Comparison of ENCODE assay signal across 9 mouse cellular contexts in the genomic region with DNA sequence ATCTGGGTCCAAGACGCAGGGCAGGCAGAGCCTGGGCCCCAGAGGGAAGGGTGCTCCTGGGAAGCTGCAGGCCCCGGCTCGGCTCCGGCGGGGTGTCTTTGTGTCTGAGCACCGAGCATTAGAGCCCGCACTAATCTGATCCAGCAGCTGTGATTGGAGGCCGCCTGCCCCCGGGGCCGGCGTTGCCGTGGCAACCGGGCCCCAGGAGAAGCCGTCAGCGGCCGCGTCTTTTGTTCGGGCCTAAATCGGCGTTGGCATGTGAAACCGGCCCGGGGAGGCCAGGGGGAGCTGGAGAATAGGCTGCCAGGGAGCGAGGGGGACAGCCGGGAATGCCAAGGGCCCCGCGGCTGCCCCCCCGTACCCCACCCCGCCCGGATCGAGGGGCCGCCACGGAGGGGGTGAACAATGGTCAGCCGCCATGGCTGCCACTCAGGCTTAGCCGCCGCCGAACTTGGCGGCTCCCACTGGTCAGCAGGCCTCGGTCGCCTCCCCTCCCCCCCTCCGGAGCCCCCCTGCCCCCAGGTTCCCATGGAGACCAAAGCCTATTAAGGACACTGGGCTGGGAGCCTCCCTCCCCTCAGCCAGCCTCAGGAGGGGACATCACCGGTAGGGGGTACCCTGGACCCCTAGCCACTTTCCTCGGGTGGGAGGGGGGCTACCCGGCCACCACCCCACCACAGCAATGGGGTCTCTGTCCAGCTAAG. TPM values are rescaled to one million over a fixed set of nuclear protein-coding genes. Genes with fewer than 3 reads are reported as not detected.
A peak's percentile ranks its signal among the peaks of the same experiment; 100 is the strongest.
DNase-seq lines count a peak whose midpoint lies in the region; ATAC-seq and TF ChIP-seq lines count a peak whose summit lies in the region.
"Had no signal": no experiment of that assay in that cellular context is flagged by ENCODE, and none has a peak within 500 bp of the region (broad histone marks: within the 10 kb centered on the region; RNA-seq: fewer than 3 reads in every experiment).

No protein-coding gene starts in this region.

- DNase-seq in cerebellum, adult 11-12 months, result peak; percentile 86
- peak; percentile 27 for DNase-seq in heart, postnatal 25 days (ENCODE audit: low spot score)
- DNase-seq in layer of hippocampus, adult 9-10 months (ENCODE audit: low spot score), result peak; percentile 39
- peak; percentile 94 for DNase-seq in lung, embryonic 14.5 days
- peak; percentile 95 for DNase-seq in retina, adult 2 months (ENCODE audit: low read depth, low spot score)

- H3K4me3 ChIP-seq in ES-Bruce4 (ENCODE audit: low read depth, low read length), result peak overlapping the region; percentile 5
- H3K4me3 ChIP-seq in forebrain, embryonic 15.5 days, result peak overlapping the region; percentile 37
- H3K4me3 ChIP-seq in lung, embryonic 14.5 days (ENCODE audit: low read depth, low read length), result peak overlapping the region; percentile 43

- H3K4me2 ChIP-seq in forebrain, embryonic 15.5 days (replicated peaks), result peak overlapping the region; percentile 92
- peak overlapping the region; percentile 75 for H3K4me2 ChIP-seq in lung, embryonic 14.5 days

- 1% methylated on average over 43 of the region's 43 CpGs for WGBS in forebrain, embryonic 15.5 days
- WGBS in lung, embryonic 14.5 days, result under 1% methylated on average over 42 of the region's 43 CpGs

- peak overlapping the region; percentile 46 for H3K27ac ChIP-seq in ES-Bruce4 (ENCODE audit: insufficient read depth, low read length)
- H3K27ac ChIP-seq in forebrain, embryonic 15.5 days (replicated peaks), result peak overlapping the region; percentile 100
- peak overlapping the region; percentile 91 for H3K27ac ChIP-seq in lung, embryonic 14.5 days (ENCODE audit: low read depth)

- H3K36me3 ChIP-seq in ES-Bruce4 (ENCODE audit: control insufficient read depth, insufficient read depth, low read length, poor library complexity, severe bottlenecking), result no peaks in the 10 kb centered on the region
- peaks cover 15% of the 10 kb centered on the region for H3K36me3 ChIP-seq in forebrain, embryonic 15.5 days
- peaks cover 42% of the 10 kb centered on the region; the same call in 1 of the 2 replicates for H3K36me3 ChIP-seq in lung, embryonic 14.5 days (ENCODE audit: insufficient read depth)

- H3K9ac ChIP-seq in ES-Bruce4 (ENCODE audit: low read depth, poor library complexity, severe bottlenecking), result peak overlapping the region; percentile 58
- peak overlapping the region; percentile 72 for H3K9ac ChIP-seq in forebrain, embryonic 15.5 days (replicated peaks)
- H3K9ac ChIP-seq in lung, embryonic 14.5 days, result peak overlapping the region; percentile 71

- no peak for TF ChIP-seq CTCF in ES-Bruce4 (IDR thresholded peaks at IDR 0.05; ENCODE audit: low read depth, low read length)
- TF ChIP-seq CTCF in lung, embryonic 14.5 days (IDR thresholded peaks at IDR 0.05; ENCODE audit: low read depth), result no peak; the same call in 1 of the 2 replicates

- TF ChIP-seq EP300 in ES-Bruce4 (IDR thresholded peaks at IDR 0.05; ENCODE audit: insufficient read depth, low read depth, low read length), result no peak

- no peaks in the 10 kb centered on the region for H3K9me3 ChIP-seq in ES-Bruce4 (replicated peaks; ENCODE audit: control insufficient read depth, insufficient read depth, low read length, poor library complexity, severe bottlenecking)
- no peaks in the 10 kb centered on the region for H3K9me3 ChIP-seq in forebrain, embryonic 15.5 days
- no peaks in the 10 kb centered on the region for H3K9me3 ChIP-seq in lung, embryonic 14.5 days (ENCODE audit: low read depth, low read length)

- no peak for TF ChIP-seq POLR2A in ES-Bruce4 (IDR thresholded peaks at IDR 0.05; ENCODE audit: insufficient read depth, low read length)

- H3K4me1 ChIP-seq in ES-Bruce4 (ENCODE audit: control insufficient read depth, insufficient read depth, low read length), result peaks cover 26% of the 10 kb centered on the region
- H3K4me1 ChIP-seq in forebrain, embryonic 15.5 days, result peaks cover 88% of the 10 kb centered on the region
- peaks cover 14% of the 10 kb centered on the region for H3K4me1 ChIP-seq in lung, embryonic 14.5 days (ENCODE audit: insufficient read depth)

- intact Hi-C loops in heart, postnatal 25 days (cut with DNase I), result no loop called here

- ATAC-seq in forebrain, embryonic 15.5 days (replicated peaks), result peak; percentile 93
- peak; percentile 92 for ATAC-seq in lung, embryonic 14.5 days (ENCODE audit: insufficient read depth)
- no peak; the same call in 1 of the 2 replicates for ATAC-seq in granulocyte monocyte progenitor cell, adult 5-6 weeks (replicated peaks; ENCODE audit: poor library complexity, severe bottlenecking)
- ATAC-seq: Patski had no signal

- no peaks in the 10 kb centered on the region for H3K27me3 ChIP-seq in ES-Bruce4 (ENCODE audit: control insufficient read depth, insufficient read depth, low read length, poor library complexity, severe bottlenecking)
- no peaks in the 10 kb centered on the region for H3K27me3 ChIP-seq in forebrain, embryonic 15.5 days
- no peaks in the 10 kb centered on the region for H3K27me3 ChIP-seq in lung, embryonic 14.5 days (ENCODE audit: insufficient read depth, low read length)
- H3K27me3 ChIP-seq: Patski had no signal

RNA-seq across cellular contexts. Expression of gene Msi1, which starts 7.2 kb away (rescaled TPM):
- polyA plus RNA-seq in ES-Bruce4 (2011; ENCODE audit: insufficient read depth, insufficient read length, low read depth, missing spikeins), result 48.7 and 49.2 TPM in 2 replicates
- 70.0 and 75.8 TPM in 2 replicates for polyA plus RNA-seq in forebrain, embryonic 15.5 days (2015; fragmentation: Nextera tagmentation; extraction: Ambion mirVana)
- 1 to 10 TPM in 1 of 2 experiments, under 1 TPM in 1; 0.98 to 1.3 TPM for total RNA-seq in heart, postnatal 25 days (2021)
- polyA plus RNA-seq in lung, embryonic 14.5 days (2014; fragmentation: Nextera tagmentation; extraction: Ambion mirVana), result 17.1 and 21.2 TPM in 2 replicates
- not detected in 2 replicates for total RNA-seq in granulocyte monocyte progenitor cell, adult 5-6 weeks (2014; fragmentation: Nextera tagmentation)
- not detected in 2 replicates for total RNA-seq in granulocyte monocyte progenitor cell, adult 5-6 weeks (2017)

RNA-seq across cellular contexts. Expression of gene Pla2g1b, which starts 29.5 kb away (rescaled TPM):
- polyA plus RNA-seq in ES-Bruce4 (2011; ENCODE audit: insufficient read depth, insufficient read length, low read depth, missing spikeins), result 55.4 and 63.2 TPM in 2 replicates
- not detected in 2 replicates for polyA plus RNA-seq in forebrain, embryonic 15.5 days (2015; fragmentation: Nextera tagmentation; extraction: Ambion mirVana)
- total RNA-seq in heart, postnatal 25 days (2021), result not detected
- polyA plus RNA-seq in lung, embryonic 14.5 days (2014; fragmentation: Nextera tagmentation; extraction: Ambion mirVana), result 4.5 and 5.6 TPM in 2 replicates
- total RNA-seq in granulocyte monocyte progenitor cell, adult 5-6 weeks (2014; fragmentation: Nextera tagmentation), result not detected in 2 replicates
- total RNA-seq in granulocyte monocyte progenitor cell, adult 5-6 weeks (2017), result not detected in 2 replicates
- polyA plus RNA-seq: Patski had no signal

RNA-seq across cellular contexts. Expression of gene Sirt4, which starts 48.0 kb away (rescaled TPM):
- 22.2 and 28.3 TPM in 2 replicates for polyA plus RNA-seq in ES-Bruce4 (2011; ENCODE audit: insufficient read depth, insufficient read length, low read depth, missing spikeins)
- 34.0 and 34.2 TPM in 2 replicates for polyA plus RNA-seq in forebrain, embryonic 15.5 days (2015; fragmentation: Nextera tagmentation; extraction: Ambion mirVana)
- 10 to 100 TPM; 16.8 to 18.5 TPM for total RNA-seq in heart, postnatal 25 days (2021)
- polyA plus RNA-seq in lung, embryonic 14.5 days (2014; fragmentation: Nextera tagmentation; extraction: Ambion mirVana), result 22.8 and 23.9 TPM in 2 replicates
- 9.2 and 23.1 TPM in 2 replicates for total RNA-seq in granulocyte monocyte progenitor cell, adult 5-6 weeks (2014; fragmentation: Nextera tagmentation)
- total RNA-seq in granulocyte monocyte progenitor cell, adult 5-6 weeks (2017), result 2.9 and 7.1 TPM in 2 replicates

Comparison
In these comparisons a context has a peak if more than half of its experiments do, and no peak if none do; other contexts are left out.
1. H3K27ac ChIP-seq: peak in every context shown above with its lines; median percentile 100 in forebrain, embryonic 15.5 days; 91 in lung, embryonic 14.5 days; 46 in ES-Bruce4.
2. DNase-seq: peak in every context shown above with its lines; median percentile 95 in retina, adult 2 months; 94 in lung, embryonic 14.5 days; 86 in cerebellum, adult 11-12 months; 39 in layer of hippocampus, adult 9-10 months; 27 in heart, postnatal 25 days.